Mouse (Mus musculus) stomach, postnatal 0 days (tissue): ENCODE data around the gene Cdk5rap2. TPM values are rescaled to one million over a fixed set of nuclear protein-coding genes. Genes with fewer than 3 reads are reported as not detected.

Experiments
- ATAC-seq: fragments of 200-750 bp; cut with Nextera tagmentation; 2 replicates; pipeline ENCODE4 v1.8.0; 2017; ENCODE audit not compliant: low FRiP score, low TSS enrichment
- DNase-seq: peaks from one replicate; pipeline ENCODE4 v3.0.0-alpha.2; 2016; ENCODE audit warnings: low spot score
- H3K27ac ChIP-seq: fragments of 300-500 bp; sonication (generic); replicated peaks from 2 replicates; pipeline ENCODE4 v1.5.1; 2014; ENCODE audit warnings: mild to moderate bottlenecking, control low read depth
- H3K27me3 ChIP-seq: fragments of 300-500 bp; sonication (generic); 2 replicates; pipeline ENCODE4 v1.6.1; 2014; ENCODE audit warnings: low read length; ENCODE audit not compliant: control insufficient read depth, insufficient read depth
- H3K36me3 ChIP-seq: fragments of 300-500 bp; sonication (generic); 2 replicates; pipeline ENCODE4 v1.6.1; 2014; ENCODE audit warnings: low read length, mixed read lengths; ENCODE audit not compliant: control insufficient read depth, insufficient read depth
- H3K4me1 ChIP-seq: fragments of 300-500 bp; sonication (generic); replicated peaks from 2 replicates; pipeline ENCODE4 v1.6.1; 2014; ENCODE audit warnings: antibody characterized with exemption; ENCODE audit not compliant: control insufficient read depth, insufficient read depth
- H3K4me2 ChIP-seq: fragments of 300-500 bp; sonication (generic); replicated peaks from 2 replicates; pipeline ENCODE4 v1.6.1; 2014; ENCODE audit warnings: low read depth, mild to moderate bottlenecking, control low read depth, moderate library complexity
- H3K4me3 ChIP-seq: fragments of 300-500 bp; sonication (generic); 2 replicates; pipeline ENCODE4 v1.5.1; 2014; ENCODE audit warnings: low read depth, low read length, control low read depth
- H3K9ac ChIP-seq: fragments of 300-500 bp; sonication (generic); 2 replicates; pipeline ENCODE4 v1.6.1; 2014; ENCODE audit warnings: mild to moderate bottlenecking, low read length, control low read depth, mixed read lengths
- H3K9me3 ChIP-seq: fragments of 300-500 bp; sonication (generic); 2 replicates; pipeline ENCODE4 v1.6.1; 2016; ENCODE audit warnings: low read length; ENCODE audit not compliant: control insufficient read depth
- CTCF ChIP-seq: IDR thresholded peaks from 2 replicates; pipeline ENCODE4 v1.5.1; 2016; ENCODE audit warnings: antibody characterized with exemption, low read depth, mild to moderate bottlenecking, moderate library complexity
- EP300 ChIP-seq: optimal IDR thresholded peaks from 2 replicates; pipeline ENCODE3; 2016; ENCODE audit warnings: antibody characterized with exemption
- WGBS: fragments of 180-500 bp; shearing (Covaris S2); extraction: QIAGEN DNeasy Blood & Tissue Kit; methylation state at CpG from one replicate; pipeline ENCODE4 v1.1.7; 2014; 5-methylcytosine and 5-hydroxymethylcytosine counted together
- polyA plus RNA-seq: library from polyadenylated mRNA; unstranded; fragments of >200 nt; fragmentation: Nextera tagmentation; extraction: Ambion mirVana; gene quantifications from 2 replicates; pipeline ENCODE4 v1.2.1, GENCODE M21; 2015

Gene Cdk5rap2
- polyA plus RNA-seq, 1 experiment from 2014 or later: 5.1 TPM

GRCm38 (mm10) chr4:70272527-70272926, 137.7 kb downstream of the Cdk5rap2 start:
- Histone ChIP-seq H3K4me2 (no peak overlapping the region), H3K9ac (no peak overlapping the region)
- no peak for DNase-seq

GRCm38 (mm10) chr4:70267213-70267906, 142.9 kb downstream of the Cdk5rap2 start:
- no peaks in the 10 kb centered on the region for H3K9me3 ChIP-seq
- H3K4me2 ChIP-seq: no peak overlapping the region
- H3K9ac ChIP-seq: no peak overlapping the region
- no peak overlapping the region for H3K27ac ChIP-seq
- H3K27me3 ChIP-seq: no peaks in the 10 kb centered on the region
- H3K4me3 ChIP-seq: no peak overlapping the region
- TF ChIP-seq EP300: no peak
- no peak for TF ChIP-seq CTCF
- 60% methylated on average over 2 of the region's 2 CpGs for WGBS
- ATAC-seq: peak; percentile 89
- H3K4me1 ChIP-seq: no peaks in the 10 kb centered on the region
- H3K36me3 ChIP-seq: 0 out of 2 replicates have a peak, but pooled peaks cover 2% of the 10 kb centered on the region
- peak; percentile 28 for DNase-seq

More at GRCm38 (mm10) chr4:70272527-70272926, 137.7 kb downstream of the Cdk5rap2 start:
- Histone ChIP-seq H3K27ac (no peak overlapping the region), H3K4me1 (no peaks in the 10 kb centered on the region), H3K36me3 (0 out of 2 replicates have a peak, but pooled peaks cover 3% of the 10 kb centered on the region), H3K9me3 (no peaks in the 10 kb centered on the region), H3K27me3 (no peaks in the 10 kb centered on the region), H3K4me3 (no peak overlapping the region)
- TF ChIP-seq CTCF (no peak), EP300 (no peak)
- 71% methylated on average over 4 of the region's 4 CpGs for WGBS
- no peak for ATAC-seq

- H3K4me2 ChIP-seq: no peak overlapping the region
- H3K27ac ChIP-seq: no peak overlapping the region
- WGBS: 62% methylated on average over 6 of the region's 6 CpGs
- no peaks in the 10 kb centered on the region for H3K36me3 ChIP-seq
- H3K9me3 ChIP-seq: no peaks in the 10 kb centered on the region
- peak; percentile 64 for DNase-seq
- no peaks in the 10 kb centered on the region for H3K4me1 ChIP-seq
- H3K27me3 ChIP-seq: no peaks in the 10 kb centered on the region
- no peak overlapping the region for H3K4me3 ChIP-seq
- no peak overlapping the region for H3K9ac ChIP-seq
- peak; percentile 68; the same call in 1 of the 2 replicates for ATAC-seq
- TF ChIP-seq EP300: no peak
- TF ChIP-seq CTCF: peak; percentile 94
Observed at GRCm38 (mm10) chr4:70265248-70265647, 145.0 kb downstream of the Cdk5rap2 start.

GRCm38 (mm10) chr4:70262850-70263249, 147.4 kb downstream of the Cdk5rap2 start:
- Histone ChIP-seq H3K4me3 (no peak overlapping the region), H3K4me2 (no peak overlapping the region), H3K4me1 (no peaks in the 10 kb centered on the region), H3K9ac (no peak overlapping the region), H3K9me3 (no peaks in the 10 kb centered on the region), H3K27me3 (no peaks in the 10 kb centered on the region), H3K36me3 (no peaks in the 10 kb centered on the region), H3K27ac (no peak overlapping the region)
- DNase-seq (no peak), ATAC-seq (no peak)
- TF ChIP-seq EP300 (no peak), CTCF (no peak)
- WGBS: 80% methylated on average over 5 of the region's 5 CpGs

GRCm38 (mm10) chr4:70261315-70261714, 148.9 kb downstream of the Cdk5rap2 start:
- no peak for DNase-seq
- no peak for ATAC-seq
- Histone ChIP-seq H3K9me3 (no peaks in the 10 kb centered on the region), H3K4me3 (no peak overlapping the region), H3K27me3 (no peaks in the 10 kb centered on the region), H3K4me1 (no peaks in the 10 kb centered on the region), H3K9ac (no peak overlapping the region), H3K27ac (no peak overlapping the region), H3K36me3 (no peaks in the 10 kb centered on the region), H3K4me2 (no peak overlapping the region)
- WGBS: 83% methylated on average over 5 of the region's 5 CpGs
- TF ChIP-seq CTCF (no peak), EP300 (no peak)

GRCm38 (mm10) chr4:70260419-70260807, 149.8 kb downstream of the Cdk5rap2 start:
- 88% methylated on average over 11 of the region's 11 CpGs for WGBS
- TF ChIP-seq CTCF (no peak), EP300 (no peak)
- no peaks in the 10 kb centered on the region for H3K27me3 ChIP-seq
- H3K4me2 ChIP-seq: no peak overlapping the region
- DNase-seq (no peak), ATAC-seq (no peak)
- no peaks in the 10 kb centered on the region for H3K9me3 ChIP-seq
- no peaks in the 10 kb centered on the region for H3K4me1 ChIP-seq
- no peak overlapping the region for H3K27ac ChIP-seq
- no peak overlapping the region for H3K9ac ChIP-seq
- H3K4me3 ChIP-seq: no peak overlapping the region
- no peaks in the 10 kb centered on the region for H3K36me3 ChIP-seq
